Mouse (Mus musculus) E14TG2a.4 (cell line): ENCODE data around the gene Ubl7.

Source experiments
- H3K27me3 ChIP-seq: 2 replicates; pipeline ENCODE4 v1.6.1; 2014; ENCODE audit warnings: low read length, control low read depth; ENCODE audit not compliant: insufficient read depth
- H3K36me3 ChIP-seq: 2 replicates; pipeline ENCODE4 v1.6.1; 2014; ENCODE audit warnings: low read length, control low read depth; ENCODE audit not compliant: insufficient read depth
- H3K4me1 ChIP-seq: replicated peaks from 2 replicates; pipeline ENCODE4 v1.6.1; 2014; ENCODE audit warnings: low read depth, low read length, control low read depth
- H3K4me3 ChIP-seq: replicated peaks from 2 replicates; pipeline ENCODE4 v1.5.1; 2014; ENCODE audit warnings: mild to moderate bottlenecking, low read length
- H3K9me3 ChIP-seq: 2 replicates; pipeline ENCODE4 v1.6.1; 2014; ENCODE audit warnings: low read length, control low read depth
- CTCF ChIP-seq: conservative IDR thresholded peaks from 2 replicates; pipeline ENCODE4 v1.5.1; 2014; ENCODE audit warnings: low read length
- NANOG ChIP-seq: IDR thresholded peaks from 2 replicates; pipeline ENCODE4 v1.6.1; 2014; ENCODE audit warnings: borderline replicate concordance, low read length, mixed read lengths
- POU5F1 ChIP-seq: IDR thresholded peaks from 2 replicates; pipeline ENCODE4 v1.6.1; 2014; ENCODE audit warnings: low read length, borderline replicate concordance

Gene Ubl7

DNA sequence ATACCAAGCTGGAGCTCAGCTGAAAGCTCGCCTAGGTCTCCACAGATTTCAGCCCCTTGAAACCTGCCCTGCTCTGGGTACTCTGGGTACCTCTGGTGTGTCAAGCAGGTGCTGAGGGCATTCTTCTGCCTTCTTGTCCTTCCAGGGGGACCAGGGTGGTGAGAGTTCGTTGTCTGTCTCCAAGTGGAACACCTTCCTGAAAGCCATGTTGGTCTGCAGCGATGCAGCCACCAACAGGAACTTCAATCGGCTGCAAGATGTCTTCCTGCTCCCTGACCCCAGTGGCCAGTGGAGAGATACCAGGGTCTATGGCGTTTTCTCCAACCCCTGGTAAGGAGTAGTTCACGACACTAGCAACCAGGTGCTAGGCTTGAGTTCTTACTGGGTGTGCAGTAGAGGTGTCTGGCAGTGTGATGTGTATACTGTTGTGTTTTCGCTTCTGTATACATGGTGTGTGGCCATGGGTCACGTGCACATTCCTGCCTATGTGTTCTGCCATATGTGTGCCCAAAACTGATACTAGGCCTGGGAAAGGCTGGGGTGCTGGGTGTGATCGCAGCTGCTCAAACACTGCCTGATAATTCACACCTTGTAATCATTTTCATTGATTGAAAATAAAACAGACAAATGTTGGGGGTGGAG is 45.5 kb downstream of the Ubl7 start:
- Histone ChIP-seq H3K4me1 (peaks cover 18% of the 10 kb centered on the region), H3K36me3 (no peaks in the 10 kb centered on the region), H3K9me3 (no peaks in the 10 kb centered on the region), H3K4me3 (no peak overlapping the region), H3K27me3 (peaks cover 40% of the 10 kb centered on the region)
- TF ChIP-seq NANOG (no peak), CTCF (no peak), POU5F1 (no peak)

DNA sequence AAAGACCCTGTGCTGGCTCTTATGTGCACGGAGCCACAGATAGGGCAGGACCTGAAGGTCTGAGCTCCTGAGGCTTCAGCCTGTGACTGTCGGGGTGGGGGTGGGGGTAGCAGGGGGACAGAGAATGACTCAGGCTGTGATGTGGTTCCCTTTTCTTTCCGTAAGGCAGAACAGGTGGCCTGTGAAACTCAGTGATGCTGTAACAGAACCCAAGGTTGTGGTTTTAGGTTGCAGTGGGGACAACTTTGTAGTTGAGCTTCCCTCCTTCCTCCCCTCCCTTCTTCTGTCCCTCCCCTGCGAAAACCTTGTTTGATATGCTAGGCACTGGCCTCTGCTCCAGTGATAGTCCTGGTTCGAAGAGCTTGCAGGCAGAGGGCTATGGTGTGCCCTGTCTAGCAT is 46.1 kb downstream of the Ubl7 start:
- no peaks in the 10 kb centered on the region for H3K9me3 ChIP-seq
- no peaks in the 10 kb centered on the region for H3K36me3 ChIP-seq
- no peak for TF ChIP-seq NANOG
- TF ChIP-seq POU5F1: no peak
- TF ChIP-seq CTCF: no peak
- H3K27me3 ChIP-seq: peaks cover 37% of the 10 kb centered on the region
- peaks cover 23% of the 10 kb centered on the region for H3K4me1 ChIP-seq
- no peak overlapping the region for H3K4me3 ChIP-seq

DNA sequence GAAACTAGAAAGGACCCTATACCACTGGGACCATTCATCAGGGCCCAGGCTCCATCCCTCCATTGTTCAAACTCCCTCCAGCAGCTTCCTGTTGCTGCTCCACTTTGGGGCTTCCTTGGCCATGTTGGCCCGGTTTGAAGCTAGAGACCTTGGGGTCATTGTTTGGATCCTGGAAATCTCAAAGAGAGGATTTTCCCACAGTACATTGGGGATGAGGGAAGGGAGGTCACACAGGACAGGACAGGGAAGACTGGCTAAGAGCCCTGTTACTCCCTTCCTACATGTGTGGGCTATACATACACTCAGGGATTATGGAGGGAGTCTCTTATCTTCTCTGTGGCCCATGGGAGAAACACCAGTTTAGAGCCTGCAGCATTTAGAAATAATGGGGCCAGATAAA is 47.8 kb downstream of the Ubl7 start:
- no peaks in the 10 kb centered on the region for H3K36me3 ChIP-seq
- peaks cover 30% of the 10 kb centered on the region for H3K4me1 ChIP-seq
- H3K9me3 ChIP-seq: no peaks in the 10 kb centered on the region
- peaks cover 25% of the 10 kb centered on the region for H3K27me3 ChIP-seq
- TF ChIP-seq CTCF (no peak), POU5F1 (no peak), NANOG (no peak)
- H3K4me3 ChIP-seq: no peak overlapping the region

DNA sequence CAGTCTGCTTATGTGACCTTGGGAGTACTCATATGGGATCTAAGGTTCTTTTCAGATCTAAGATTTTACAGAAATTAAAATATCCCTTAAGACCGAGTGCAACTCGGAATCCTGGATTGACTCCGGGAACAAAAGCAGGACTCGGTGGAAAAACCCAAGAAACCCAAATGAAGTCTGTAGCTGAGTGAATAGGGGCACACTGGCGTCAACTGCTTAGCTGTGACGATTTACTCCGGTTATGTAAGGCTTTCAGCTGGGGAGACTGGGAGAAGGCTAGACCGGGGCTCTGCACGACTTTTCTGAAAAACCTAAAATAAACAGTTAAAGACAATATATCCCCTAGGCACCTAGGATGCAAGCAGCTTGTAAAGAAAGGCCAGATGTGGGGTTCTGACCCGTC is 48.6 kb downstream of the Ubl7 start:
- Histone ChIP-seq H3K4me1 (peaks cover 30% of the 10 kb centered on the region), H3K4me3 (no peak overlapping the region), H3K36me3 (no peaks in the 10 kb centered on the region), H3K9me3 (no peaks in the 10 kb centered on the region), H3K27me3 (peaks cover 23% of the 10 kb centered on the region)
- no peak for TF ChIP-seq POU5F1
- no peak for TF ChIP-seq NANOG
- TF ChIP-seq CTCF: no peak

DNA sequence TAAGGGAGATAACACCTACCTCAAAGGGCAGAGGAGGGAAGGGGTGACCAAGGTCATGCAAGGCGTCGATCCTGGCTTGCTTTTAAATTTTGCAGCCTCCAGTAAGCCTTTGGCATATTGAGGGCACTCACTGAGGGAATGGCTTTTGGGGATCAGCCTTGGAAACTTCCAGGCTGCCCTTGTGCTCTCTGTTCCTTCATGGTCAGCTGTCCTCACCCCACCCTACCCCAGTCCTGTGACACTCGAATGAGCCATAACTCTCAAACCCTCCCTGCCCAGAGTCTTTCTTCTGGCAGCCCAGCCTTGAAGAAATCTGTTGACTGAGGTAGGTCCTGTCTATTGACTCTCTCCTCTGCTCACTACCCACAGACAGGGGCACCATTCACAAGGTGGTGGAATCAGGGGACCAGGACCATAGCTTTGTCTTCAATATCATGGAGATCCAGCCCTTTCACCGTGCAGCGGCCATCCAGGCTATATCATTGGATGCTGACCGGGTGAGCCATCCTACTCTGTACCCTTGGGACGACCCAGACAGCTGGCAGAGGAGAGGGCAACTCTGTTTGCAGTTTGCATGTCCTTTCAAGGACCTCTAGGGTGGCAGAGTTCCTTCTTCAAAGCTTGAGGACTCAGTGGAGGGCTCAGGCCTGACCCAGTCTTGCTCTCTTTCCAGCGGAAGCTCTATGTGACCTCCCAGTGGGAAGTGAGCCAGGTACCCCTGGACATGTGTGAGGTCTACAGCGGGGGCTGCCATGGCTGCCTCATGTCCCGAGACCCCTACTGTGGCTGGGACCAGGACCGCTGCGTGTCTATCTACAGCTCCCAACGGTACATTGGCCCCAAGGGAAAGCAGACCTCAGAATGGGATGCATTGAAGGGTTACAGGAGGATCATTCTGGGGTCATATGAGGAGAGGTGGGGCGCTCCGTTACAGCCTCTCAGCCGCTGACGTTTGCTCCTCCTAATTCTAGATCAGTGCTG is 49.4 kb downstream of the Ubl7 start:
- no peaks in the 10 kb centered on the region for H3K36me3 ChIP-seq
- H3K27me3 ChIP-seq: peaks cover 29% of the 10 kb centered on the region
- H3K4me1 ChIP-seq: peaks cover 36% of the 10 kb centered on the region
- H3K9me3 ChIP-seq: no peaks in the 10 kb centered on the region
- H3K4me3 ChIP-seq: peak overlapping the region; percentile 48
- TF ChIP-seq NANOG (no peak), POU5F1 (no peak)

DNA sequence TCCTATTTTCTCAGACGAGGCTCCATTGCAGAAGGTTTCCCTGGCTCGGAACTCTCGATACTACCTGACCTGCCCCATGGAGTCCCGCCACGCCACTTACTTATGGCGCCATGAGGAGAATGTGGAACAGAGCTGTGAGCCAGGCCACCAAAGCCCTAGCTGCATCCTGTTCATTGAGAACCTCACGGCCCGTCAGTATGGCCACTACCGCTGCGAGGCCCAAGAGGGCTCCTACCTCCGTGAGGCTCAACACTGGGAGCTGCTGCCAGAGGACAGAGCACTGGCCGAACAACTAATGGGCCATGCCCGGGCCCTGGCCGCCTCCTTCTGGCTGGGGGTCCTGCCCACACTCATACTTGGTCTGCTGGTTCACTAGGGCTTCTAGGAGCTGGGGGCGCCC is 50.4 kb downstream of the Ubl7 start:
- H3K9me3 ChIP-seq: no peaks in the 10 kb centered on the region
- peaks cover 36% of the 10 kb centered on the region for H3K4me1 ChIP-seq
- peak overlapping the region; percentile 48 for H3K4me3 ChIP-seq
- no peak for TF ChIP-seq CTCF
- TF ChIP-seq POU5F1: no peak
- no peak for TF ChIP-seq NANOG
- no peaks in the 10 kb centered on the region for H3K36me3 ChIP-seq
- H3K27me3 ChIP-seq: peaks cover 35% of the 10 kb centered on the region

DNA sequence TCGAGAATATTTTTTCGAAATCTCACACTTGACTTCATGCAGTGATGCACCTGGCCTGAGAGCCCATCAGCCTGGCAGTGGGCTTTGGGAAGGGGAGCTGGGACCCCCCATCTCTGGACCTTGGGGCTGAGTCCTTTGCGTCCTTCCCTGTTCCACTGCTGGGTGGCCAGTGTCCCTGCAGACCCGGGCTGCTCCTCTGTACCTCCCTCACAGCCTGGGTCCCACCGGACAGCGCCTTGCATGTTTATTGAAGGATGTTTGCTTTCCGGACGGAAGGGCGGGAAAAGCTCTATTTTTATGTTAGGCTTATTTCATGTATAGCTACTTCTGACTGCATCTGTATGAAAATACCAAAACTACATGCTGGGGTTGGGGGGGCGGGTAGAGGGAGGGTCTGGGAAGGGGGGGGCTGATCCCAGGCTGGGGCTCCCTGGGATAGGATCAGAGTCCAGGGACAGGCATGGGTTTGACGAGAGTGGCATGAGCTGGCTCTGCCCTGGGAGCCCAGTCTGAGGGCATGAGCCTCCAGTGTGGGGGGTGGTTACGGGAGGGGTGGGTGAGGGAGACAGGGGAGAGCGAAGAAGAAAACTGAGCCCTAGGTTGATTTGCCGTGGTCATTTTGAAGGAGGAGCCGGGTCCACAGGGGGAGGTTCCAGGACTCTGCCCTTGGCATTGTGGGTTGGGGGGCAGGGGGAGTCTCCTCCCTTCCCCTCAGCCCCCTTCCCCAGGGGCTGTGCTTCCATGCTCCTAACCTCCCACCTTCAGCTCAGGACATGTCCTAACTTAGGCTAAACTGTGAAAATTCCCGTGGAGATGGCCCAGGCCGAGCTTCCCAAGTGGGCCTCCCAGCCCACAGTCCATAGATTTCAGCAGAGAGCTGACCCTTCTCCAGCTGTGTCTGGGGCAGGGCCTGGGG is 51.3 kb downstream of the Ubl7 start:
- Histone ChIP-seq H3K9me3 (no peaks in the 10 kb centered on the region), H3K4me1 (peaks cover 36% of the 10 kb centered on the region), H3K4me3 (no peak overlapping the region), H3K27me3 (peaks cover 35% of the 10 kb centered on the region), H3K36me3 (no peaks in the 10 kb centered on the region)
- no peak for TF ChIP-seq POU5F1
- no peak for TF ChIP-seq NANOG
- TF ChIP-seq CTCF: no peak
